Mouse (Mus musculus): ENCODE data around the gene Zbtb4.
A peak's percentile ranks its signal among the peaks of the same experiment; 100 is the strongest.

Zbtb4 gene

GRCm38 (mm10) chr11:69801379-69801977, 35.8 kb downstream of the Zbtb4 start, which contains the start of gene Fgf11:
Gene Fgf11, minus strand, starts transcription at chr11:69801857.
- peak in 1 of 2 experiments; percentile 19 for DNase-seq

GRCm38 (mm10) chr11:69802648-69803105, 37.0 kb downstream of the Zbtb4 start:
- DNase-seq: peak; percentile 58 to 64

GRCm38 (mm10) chr11:69803328-69803727, 37.6 kb downstream of the Zbtb4 start:
- peak in 1 of 2 experiments; percentile 31 for DNase-seq

- DNase-seq: peak; percentile 50 to 65
These were observed 38.3 kb downstream of the Zbtb4 start for GRCm38 (mm10) chr11:69803786-69804651.

- no peak for DNase-seq
These were observed 38.9 kb downstream of the Zbtb4 start for GRCm38 (mm10) chr11:69804652-69804940.

- no peak for DNase-seq
These were observed 39.5 kb downstream of the Zbtb4 start, which contains the start of gene Tmem102 for GRCm38 (mm10) chr11:69804972-69805909. Gene Tmem102, minus strand, starts transcription at chr11:69805624.

GRCm38 (mm10) chr11:69806378-69806777, 40.7 kb downstream of the Zbtb4 start:
- no peak for DNase-seq

GRCm38 (mm10) chr11:69807641-69808040, 41.9 kb downstream of the Zbtb4 start:
- DNase-seq: no peak

- no peak for DNase-seq
These were observed 44.6 kb downstream of the Zbtb4 start for GRCm38 (mm10) chr11:69810280-69810679.

GRCm38 (mm10) chr11:69815155-69815554, 49.4 kb downstream of the Zbtb4 start, which contains the start of gene Gm39566:
Gene Gm39566, minus strand, starts transcription at chr11:69815298.
- no peak for DNase-seq

- DNase-seq: no peak
These were observed 50.8 kb downstream of the Zbtb4 start for GRCm38 (mm10) chr11:69816520-69816919.

- DNase-seq: no peak
These were observed 52.7 kb downstream of the Zbtb4 start, which contains the start of gene Spem2 for GRCm38 (mm10) chr11:69818365-69818764. Gene Spem2, minus strand, starts transcription at chr11:69818465.

- DNase-seq: no peak
These were observed 53.2 kb downstream of the Zbtb4 start for GRCm38 (mm10) chr11:69818871-69819270.

- no peak for DNase-seq
These were observed 56.4 kb downstream of the Zbtb4 start, which contains the start of gene Spem1 for GRCm38 (mm10) chr11:69822080-69822479. Gene Spem1, minus strand, starts transcription at chr11:69822180.

GRCm38 (mm10) chr11:69823456-69823855, 57.7 kb downstream of the Zbtb4 start:
- DNase-seq: no peak

GRCm38 (mm10) chr11:69828832-69829231, 63.1 kb downstream of the Zbtb4 start:
- no peak for DNase-seq

- DNase-seq: no peak
These were observed 67.8 kb downstream of the Zbtb4 start for GRCm38 (mm10) chr11:69833554-69833953.

Measured in cerebellum, adult 18-20 months (tissue).